Mouse (Mus musculus): Measurements from ENCODE around the gene Matn3.

GRCm38 (mm10) chr12:8927652-8928051 is 20.1 kb upstream of the Matn3 start:
- TF ChIP-seq POLR2A (IDR thresholded peaks at IDR 0.05; ENCODE audit: low read depth, low read length) (no peak), CTCF (IDR thresholded peaks at IDR 0.05; ENCODE audit: extremely low read depth, insufficient read length, insufficient replicate concordance, low read depth, low read length) (no peak)

Measured in small intestine, adult 2 months (tissue).